Mouse (Mus musculus) forebrain, embryonic 16.5 days (tissue): ENCODE measurements around the gene Fh1. TPM values are rescaled to one million over a fixed set of nuclear protein-coding genes. Genes with fewer than 3 reads are reported as not detected.

Experiments used
- ATAC-seq: fragments of 200-750 bp; cut with Nextera tagmentation; 2 replicates; pipeline ENCODE4 v1.8.0; 2017; ENCODE audit warnings: mild to moderate bottlenecking, moderate library complexity
- H3K27ac ChIP-seq: fragments of 300-500 bp; sonication (generic); 2 replicates; pipeline ENCODE4 v1.5.1; 2014; ENCODE audit warnings: low read length, control low read depth
- H3K27me3 ChIP-seq: fragments of 300-500 bp; sonication (generic); replicated peaks from 2 replicates; pipeline ENCODE4 v1.6.1; 2014; ENCODE audit warnings: low read length; ENCODE audit not compliant: control insufficient read depth, insufficient read depth
- H3K36me3 ChIP-seq: fragments of 300-500 bp; sonication (generic); 2 replicates; pipeline ENCODE4 v1.6.1; 2014; ENCODE audit not compliant: control insufficient read depth, insufficient read depth
- H3K4me1 ChIP-seq: fragments of 300-500 bp; sonication (generic); replicated peaks from 2 replicates; pipeline ENCODE4 v1.6.1; 2014; ENCODE audit warnings: low read length; ENCODE audit not compliant: control insufficient read depth, insufficient read depth
- H3K4me2 ChIP-seq: fragments of 300-500 bp; sonication (generic); 2 replicates; pipeline ENCODE4 v1.6.1; 2014; ENCODE audit warnings: mild to moderate bottlenecking, low read length, control low read depth
- H3K4me3 ChIP-seq: fragments of 300-500 bp; sonication (generic); replicated peaks from 2 replicates; pipeline ENCODE4 v1.5.1; 2014; ENCODE audit warnings: mild to moderate bottlenecking, low read length, control low read depth
- H3K9ac ChIP-seq: fragments of 300-500 bp; sonication (generic); replicated peaks from 2 replicates; pipeline ENCODE4 v1.6.1; 2014; ENCODE audit warnings: low read depth, low read length, control low read depth
- H3K9me3 ChIP-seq: fragments of 300-500 bp; sonication (generic); 2 replicates; pipeline ENCODE4 v1.6.1; 2016; ENCODE audit warnings: low read length; ENCODE audit not compliant: control insufficient read depth
- WGBS: fragments of 180-500 bp; shearing (Covaris S2); extraction: QIAGEN DNeasy Blood & Tissue Kit; methylation state at CpG from one replicate; pipeline ENCODE4 v1.1.7; 2014; 5-methylcytosine and 5-hydroxymethylcytosine counted together
- polyA plus RNA-seq: library from polyadenylated mRNA; unstranded; fragments of >200 nt; fragmentation: Nextera tagmentation; extraction: Ambion mirVana; gene quantifications from 2 replicates; pipeline ENCODE4 v1.2.1, GENCODE M21; 2015

Fh1 gene
- polyA plus RNA-seq, 1 experiment from 2014 or later = 75.9 TPM

- no peak for ATAC-seq
- H3K36me3 ChIP-seq = peaks cover 5% of the 10 kb centered on the region
- H3K27ac ChIP-seq = no peak overlapping the region
Observed at GRCm38 (mm10) chr1:175602231-175602630, 23.2 kb downstream of the Fh1 start.

GRCm38 (mm10) chr1:175592832-175593231 is 32.6 kb downstream of the Fh1 start:
- no peak overlapping the region for H3K27ac ChIP-seq
- no peak overlapping the region for H3K4me3 ChIP-seq
- ATAC-seq = no peak
- H3K36me3 ChIP-seq = no peaks in the 10 kb centered on the region
- H3K4me2 ChIP-seq = no peak overlapping the region
- H3K9ac ChIP-seq = no peak overlapping the region
- no peaks in the 10 kb centered on the region for H3K4me1 ChIP-seq
- H3K9me3 ChIP-seq = no peaks in the 10 kb centered on the region
- no peaks in the 10 kb centered on the region for H3K27me3 ChIP-seq
- WGBS = 68% methylated on average over 1 of the region's 1 CpGs

More at GRCm38 (mm10) chr1:175602231-175602630, 23.2 kb downstream of the Fh1 start:
- H3K4me2 ChIP-seq = no peak overlapping the region
- H3K4me1 ChIP-seq = no peaks in the 10 kb centered on the region
- no peak overlapping the region for H3K4me3 ChIP-seq
- no peak overlapping the region for H3K9ac ChIP-seq
- no peaks in the 10 kb centered on the region for H3K27me3 ChIP-seq
- H3K9me3 ChIP-seq = no peaks in the 10 kb centered on the region
- WGBS = 88% methylated on average over 11 of the region's 11 CpGs

GRCm38 (mm10) chr1:175586656-175587055 is 38.8 kb downstream of the Fh1 start:
- no peak for ATAC-seq
- no peak overlapping the region for H3K4me2 ChIP-seq
- WGBS = 91% methylated on average over 5 of the region's 5 CpGs
- no peaks in the 10 kb centered on the region for H3K4me1 ChIP-seq
- H3K27me3 ChIP-seq = no peaks in the 10 kb centered on the region
- H3K4me3 ChIP-seq = no peak overlapping the region
- no peak overlapping the region for H3K27ac ChIP-seq
- no peak overlapping the region for H3K9ac ChIP-seq
- H3K9me3 ChIP-seq = no peaks in the 10 kb centered on the region
- H3K36me3 ChIP-seq = no peaks in the 10 kb centered on the region

GRCm38 (mm10) chr1:175585267-175585666 is 40.2 kb downstream of the Fh1 start:
- Histone ChIP-seq H3K4me3 (no peak overlapping the region), H3K4me1 (no peaks in the 10 kb centered on the region), H3K9ac (no peak overlapping the region), H3K27me3 (no peaks in the 10 kb centered on the region), H3K4me2 (no peak overlapping the region), H3K9me3 (no peaks in the 10 kb centered on the region), H3K36me3 (no peaks in the 10 kb centered on the region), H3K27ac (no peak overlapping the region)
- WGBS = 80% methylated on average over 2 of the region's 2 CpGs
- ATAC-seq = no peak

- Histone ChIP-seq H3K9ac (no peak overlapping the region), H3K27me3 (no peaks in the 10 kb centered on the region), H3K4me3 (no peak overlapping the region), H3K4me2 (no peak overlapping the region), H3K9me3 (no peaks in the 10 kb centered on the region), H3K4me1 (no peaks in the 10 kb centered on the region; the same call in 1 of the 2 replicates), H3K27ac (no peak overlapping the region), H3K36me3 (no peaks in the 10 kb centered on the region)
- WGBS = 89% methylated on average over 4 of the region's 4 CpGs
- no peak for ATAC-seq
Observed at GRCm38 (mm10) chr1:175582799-175583198, 42.6 kb downstream of the Fh1 start.

GRCm38 (mm10) chr1:175580346-175580745 is 45.1 kb downstream of the Fh1 start:
- Histone ChIP-seq H3K27me3 (no peaks in the 10 kb centered on the region), H3K9ac (no peak overlapping the region), H3K4me2 (no peak overlapping the region), H3K4me3 (no peak overlapping the region), H3K27ac (no peak overlapping the region), H3K4me1 (no peaks in the 10 kb centered on the region; the same call in 1 of the 2 replicates), H3K36me3 (no peaks in the 10 kb centered on the region), H3K9me3 (no peaks in the 10 kb centered on the region)
- no peak for ATAC-seq
- WGBS = 86% methylated on average over 7 of the region's 7 CpGs

GRCm38 (mm10) chr1:175579598-175580235 is 45.7 kb downstream of the Fh1 start:
- Histone ChIP-seq H3K9ac (no peak overlapping the region), H3K4me2 (no peak overlapping the region), H3K4me1 (no peaks in the 10 kb centered on the region; the same call in 1 of the 2 replicates), H3K9me3 (no peaks in the 10 kb centered on the region), H3K27ac (no peak overlapping the region), H3K27me3 (no peaks in the 10 kb centered on the region), H3K4me3 (no peak overlapping the region), H3K36me3 (no peaks in the 10 kb centered on the region)
- peak; percentile 70 for ATAC-seq
- WGBS = 63% methylated on average over 9 of the region's 9 CpGs

GRCm38 (mm10) chr1:175578425-175579096 is 46.9 kb downstream of the Fh1 start:
- Histone ChIP-seq H3K27me3 (no peaks in the 10 kb centered on the region), H3K9me3 (no peaks in the 10 kb centered on the region), H3K36me3 (no peaks in the 10 kb centered on the region), H3K4me1 (no peaks in the 10 kb centered on the region; the same call in 1 of the 2 replicates), H3K4me3 (no peak overlapping the region), H3K27ac (no peak overlapping the region), H3K9ac (no peak overlapping the region), H3K4me2 (no peak overlapping the region)
- 87% methylated on average over 2 of the region's 2 CpGs for WGBS
- no peak for ATAC-seq

GRCm38 (mm10) chr1:175574129-175574528 is 51.3 kb downstream of the Fh1 start:
- no peak overlapping the region for H3K9ac ChIP-seq
- 85% methylated on average over 2 of the region's 2 CpGs for WGBS
- H3K9me3 ChIP-seq = no peaks in the 10 kb centered on the region
- H3K4me3 ChIP-seq = no peak overlapping the region
- no peaks in the 10 kb centered on the region for H3K27me3 ChIP-seq
- ATAC-seq = no peak
- no peaks in the 10 kb centered on the region for H3K36me3 ChIP-seq
- H3K4me1 ChIP-seq = no peaks in the 10 kb centered on the region
- no peak overlapping the region for H3K4me2 ChIP-seq
- no peak overlapping the region for H3K27ac ChIP-seq
